Mouse (Mus musculus): ENCODE results near the gene Tmtc1.

Gene Tmtc1

GRCm38 (mm10) chr6:148421577-148421976 lies 22.6 kb downstream of the Tmtc1 start:
- DNase-seq (ENCODE audit: low read depth, low spot score), result no peak

GRCm38 (mm10) chr6:148420387-148420786 lies 23.8 kb downstream of the Tmtc1 start:
- no peak for DNase-seq (ENCODE audit: low read depth, low spot score)

- no peak for DNase-seq (ENCODE audit: low read depth, low spot score)
Observed at GRCm38 (mm10) chr6:148416597-148416996, 27.6 kb downstream of the Tmtc1 start.

- DNase-seq (ENCODE audit: low read depth, low spot score), result peak; percentile 22
Observed at GRCm38 (mm10) chr6:148413638-148414037, 30.6 kb downstream of the Tmtc1 start.

DNA sequence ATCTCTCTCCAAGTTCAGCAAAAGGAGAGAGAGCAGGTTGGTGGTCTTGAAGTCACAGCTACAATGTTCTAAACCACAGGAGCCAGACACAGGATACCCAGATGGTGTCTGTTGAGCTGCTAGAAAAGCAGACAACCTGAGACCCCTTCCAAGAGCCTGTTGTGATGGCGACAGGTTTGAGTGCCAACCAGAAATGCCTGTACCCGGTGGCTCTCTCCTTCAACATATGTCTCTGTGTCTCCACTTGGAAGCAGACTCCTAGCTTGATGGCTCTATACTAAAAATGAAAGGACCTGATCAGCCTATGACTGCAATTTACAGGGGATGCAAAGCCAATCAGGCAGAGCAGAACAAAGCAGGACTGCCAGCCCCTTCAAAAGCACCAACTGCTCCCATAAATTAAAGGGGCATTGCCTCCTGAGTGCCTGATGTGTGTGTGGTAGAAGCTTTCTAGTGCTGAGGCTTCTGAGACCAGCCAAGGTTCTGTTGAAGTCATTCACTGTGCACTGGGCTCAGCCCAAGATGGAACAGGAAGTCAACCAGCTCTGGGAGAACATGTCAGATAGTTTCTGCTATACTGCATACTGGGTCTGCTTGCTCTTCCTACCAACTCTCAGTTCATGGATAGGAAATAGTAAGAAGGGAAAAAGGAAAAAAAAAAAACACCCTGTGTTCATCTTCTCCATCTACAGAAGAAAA lies 37.2 kb downstream of the Tmtc1 start:
- DNase-seq (ENCODE audit: low read depth, low spot score), result no peak

- no peak for DNase-seq (ENCODE audit: low read depth, low spot score)
Observed at GRCm38 (mm10) chr6:148405599-148405998, 38.6 kb downstream of the Tmtc1 start.

DNA sequence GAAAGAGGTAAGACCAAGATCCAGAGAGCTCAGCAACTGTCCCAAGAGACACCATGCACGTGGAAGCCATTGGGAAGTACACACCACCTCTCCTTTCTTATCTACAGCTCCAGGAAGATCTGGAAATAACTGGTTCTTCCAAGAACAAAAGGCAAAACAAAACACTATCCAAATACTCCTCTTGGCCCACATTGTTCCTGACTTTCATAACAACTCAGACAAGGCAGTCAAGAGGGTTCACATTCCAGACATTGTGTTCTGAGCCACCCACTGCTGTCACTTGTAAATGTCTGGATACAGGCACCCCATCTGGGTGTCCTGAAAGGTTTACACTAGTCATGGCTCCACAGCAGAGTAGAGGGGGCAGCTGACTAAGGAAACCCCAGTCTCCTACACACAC lies 39.7 kb downstream of the Tmtc1 start:
- peak; percentile 63 for DNase-seq (ENCODE audit: low read depth, low spot score)

DNA sequence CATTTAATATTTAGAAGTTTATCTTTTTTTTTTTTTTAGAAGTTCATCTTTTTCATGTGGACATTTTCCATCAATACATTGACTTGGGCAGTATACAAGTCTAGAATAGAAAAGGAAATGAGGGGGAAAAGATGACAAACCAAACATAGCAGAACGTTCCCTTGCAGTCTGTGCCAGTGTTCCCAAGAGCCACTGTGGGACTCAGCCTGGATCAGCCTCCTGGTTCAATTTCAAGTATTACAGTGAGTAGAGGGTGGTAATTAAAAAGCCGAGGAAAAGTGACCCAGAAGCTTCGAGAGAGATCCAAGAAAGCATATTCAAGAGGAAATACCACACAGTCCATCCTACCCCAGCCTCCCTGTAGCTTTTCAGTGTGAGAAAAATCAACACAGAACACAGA lies 40.4 kb downstream of the Tmtc1 start:
- no peak for DNase-seq (ENCODE audit: low read depth, low spot score)

DNA sequence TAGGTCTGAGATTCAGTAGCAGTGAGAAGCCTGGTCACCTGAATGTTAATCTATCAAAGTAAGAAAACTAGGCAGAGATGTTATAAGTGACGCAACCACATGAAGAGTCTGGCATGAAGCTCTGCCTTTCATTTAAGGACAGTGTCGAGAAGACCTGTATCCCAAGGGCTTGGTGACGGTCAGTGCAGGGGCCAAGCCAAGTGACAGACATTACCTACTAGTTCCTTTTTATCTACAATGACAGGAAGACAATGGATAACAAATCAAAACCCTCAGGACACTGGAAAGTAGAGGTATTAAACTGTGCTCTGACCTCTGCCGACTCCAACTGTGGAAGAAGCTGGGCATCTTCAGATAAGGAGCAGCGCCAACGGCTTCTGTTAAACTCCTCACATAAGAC lies 43.2 kb downstream of the Tmtc1 start:
- DNase-seq (ENCODE audit: low read depth, low spot score), result no peak

DNA sequence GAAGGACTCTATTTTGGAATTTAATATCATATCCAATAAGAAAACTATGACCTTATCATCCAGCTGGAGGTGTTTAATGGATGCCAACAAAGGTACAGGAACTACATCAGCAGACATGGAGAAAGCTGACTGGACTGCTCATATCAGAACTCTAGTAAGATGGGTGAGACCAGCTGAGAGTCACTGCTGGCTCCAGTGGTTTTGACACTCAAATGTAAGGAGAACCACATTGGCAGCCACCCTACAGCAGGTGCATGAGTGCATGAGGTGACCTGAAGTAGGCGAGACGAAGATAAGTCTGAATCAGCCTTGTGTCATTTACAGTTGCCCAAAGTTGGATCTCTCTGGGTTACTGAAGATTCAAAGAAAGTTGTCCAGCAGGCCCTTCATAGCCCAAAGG lies 44.6 kb downstream of the Tmtc1 start:
- no peak for DNase-seq (ENCODE audit: low read depth, low spot score)

GRCm38 (mm10) chr6:148398888-148399287 lies 45.3 kb downstream of the Tmtc1 start:
- no peak for DNase-seq (ENCODE audit: low read depth, low spot score)

DNA sequence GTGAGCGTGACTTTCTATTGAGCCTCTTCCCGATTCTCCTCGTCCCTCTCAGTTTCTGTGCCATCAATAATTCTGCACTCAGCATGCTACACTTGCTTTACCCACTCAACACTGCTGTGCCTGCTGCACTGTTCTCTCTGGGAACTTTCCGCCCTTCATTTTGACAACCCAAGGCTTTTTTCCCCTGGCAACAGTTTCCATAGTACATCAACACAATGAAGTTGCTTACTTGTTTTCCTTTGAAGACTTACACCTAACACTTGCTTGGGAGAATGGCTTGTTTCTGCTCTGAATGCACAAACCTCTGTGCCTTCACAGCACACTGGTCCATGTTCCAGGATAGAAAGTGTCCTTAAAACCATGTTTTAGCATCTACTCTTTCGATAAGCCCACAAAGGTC lies 46.9 kb downstream of the Tmtc1 start:
- DNase-seq (ENCODE audit: low read depth, low spot score), result no peak

- DNase-seq (ENCODE audit: low read depth, low spot score), result peak; percentile 50
Observed at GRCm38 (mm10) chr6:148395272-148395671, 48.9 kb downstream of the Tmtc1 start.

DNA sequence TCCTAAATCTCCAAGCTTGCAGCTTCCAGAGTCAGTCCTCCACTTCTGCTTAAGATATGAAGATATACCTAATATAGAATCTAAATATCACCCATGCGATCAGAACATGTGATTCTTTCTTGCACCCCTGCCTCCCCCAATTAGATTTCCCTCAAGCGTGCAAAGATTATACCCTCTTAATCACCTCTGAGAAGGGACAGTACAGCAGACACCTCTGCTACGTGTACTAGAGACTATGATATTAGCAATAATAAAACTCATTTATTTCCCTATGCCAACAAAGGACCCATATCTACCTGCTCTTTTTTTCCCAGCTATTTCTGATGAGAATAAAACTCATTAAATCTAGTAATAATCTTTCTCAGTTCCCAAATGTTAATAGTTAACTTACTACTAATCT lies 49.9 kb downstream of the Tmtc1 start:
- DNase-seq (ENCODE audit: low read depth, low spot score), result no peak

DNA sequence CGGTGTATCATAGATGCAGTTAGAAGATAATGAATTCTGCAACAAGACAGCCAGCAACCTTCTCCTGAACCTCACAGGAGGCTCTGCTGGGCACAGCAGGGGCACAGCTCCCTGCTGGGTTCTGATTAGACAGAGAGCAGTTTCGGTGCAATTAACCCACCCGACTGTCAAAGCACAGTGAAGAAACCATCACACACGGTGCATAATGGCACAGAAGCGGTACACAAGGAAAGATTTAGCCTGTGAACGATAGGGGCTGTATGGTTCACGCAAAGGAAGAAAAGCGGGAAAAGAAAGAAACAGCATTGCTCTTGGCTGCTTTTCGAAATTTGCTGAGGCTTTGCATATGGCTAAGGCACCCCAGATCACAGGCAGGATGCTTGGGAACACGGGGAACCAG lies 52.0 kb downstream of the Tmtc1 start:
- no peak for DNase-seq (ENCODE audit: low read depth, low spot score)

DNA sequence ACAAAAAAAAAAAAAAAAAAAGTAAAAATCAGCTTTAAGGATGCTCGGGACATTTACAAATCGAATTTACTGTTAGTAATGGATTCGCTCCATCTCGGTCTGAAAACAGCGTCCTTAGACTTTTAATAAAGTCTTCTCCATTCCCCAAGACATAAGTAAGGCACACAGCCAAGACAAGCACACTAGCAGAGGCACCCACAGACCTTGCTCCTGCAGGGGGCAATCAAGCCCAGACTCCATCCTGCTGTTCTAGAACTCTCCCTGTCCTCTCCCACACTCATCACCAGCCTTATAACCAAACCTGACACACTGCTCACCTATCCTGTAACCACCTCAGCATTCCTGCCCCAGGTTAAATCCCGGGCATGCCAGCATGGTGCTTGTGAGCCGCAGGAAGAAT lies 52.9 kb downstream of the Tmtc1 start:
- DNase-seq (ENCODE audit: low read depth, low spot score), result no peak

DNA sequence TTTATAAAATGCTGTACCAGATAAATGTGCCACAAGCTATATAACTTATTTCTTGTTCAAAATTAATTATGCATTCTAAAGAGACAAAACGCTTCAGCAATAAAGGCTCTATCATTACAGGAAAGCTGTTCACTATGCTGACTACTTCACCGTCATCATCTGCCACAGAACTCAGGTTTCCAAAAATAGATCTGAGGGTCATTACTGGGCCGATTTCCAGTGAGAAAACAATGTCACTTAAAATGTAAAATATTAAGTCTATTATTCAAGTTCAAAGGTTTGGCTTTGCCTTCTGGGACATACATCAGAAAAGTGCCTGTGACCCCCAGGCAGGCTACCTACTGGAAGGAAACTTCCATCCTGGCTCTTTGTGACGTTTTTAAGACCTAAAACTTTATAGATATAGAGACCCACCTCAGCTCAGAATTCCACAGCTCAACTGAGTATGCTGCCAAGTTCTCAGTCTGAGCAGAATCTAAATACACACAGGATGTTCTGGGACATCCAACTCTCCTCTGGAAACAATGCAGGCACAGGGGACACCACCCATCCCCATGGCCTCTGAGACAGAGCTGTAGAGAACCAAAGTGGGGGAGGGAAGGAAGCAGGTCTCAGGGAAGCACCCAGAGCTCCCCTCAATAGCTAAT lies 53.4 kb downstream of the Tmtc1 start:
- no peak for DNase-seq (ENCODE audit: low read depth, low spot score)

DNA sequence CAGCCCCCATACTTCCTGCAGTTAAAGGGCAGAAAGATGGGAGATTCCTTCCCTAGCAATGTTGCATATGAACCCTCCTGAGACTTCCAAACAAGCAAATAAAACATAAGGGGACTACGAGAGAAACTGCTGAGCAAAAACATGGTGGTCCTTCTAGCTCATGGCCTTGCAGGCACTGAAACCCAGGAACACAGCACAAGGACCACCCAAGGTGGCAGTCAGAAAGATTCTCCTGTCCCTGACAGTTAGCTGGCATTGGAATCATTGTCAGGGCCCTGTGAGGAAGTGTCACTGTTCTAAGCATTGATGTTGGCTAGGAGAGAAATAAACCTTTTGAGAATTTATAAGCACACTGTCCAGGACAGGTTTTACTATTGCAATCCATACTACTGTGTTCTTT lies 56.2 kb downstream of the Tmtc1 start:
- DNase-seq (ENCODE audit: low read depth, low spot score), result no peak

- no peak for DNase-seq (ENCODE audit: low read depth, low spot score)
Observed at GRCm38 (mm10) chr6:148384111-148384895, 59.9 kb downstream of the Tmtc1 start.

- DNase-seq (ENCODE audit: low read depth, low spot score), result no peak
Observed at GRCm38 (mm10) chr6:148381163-148381782, 62.9 kb downstream of the Tmtc1 start.

DNA sequence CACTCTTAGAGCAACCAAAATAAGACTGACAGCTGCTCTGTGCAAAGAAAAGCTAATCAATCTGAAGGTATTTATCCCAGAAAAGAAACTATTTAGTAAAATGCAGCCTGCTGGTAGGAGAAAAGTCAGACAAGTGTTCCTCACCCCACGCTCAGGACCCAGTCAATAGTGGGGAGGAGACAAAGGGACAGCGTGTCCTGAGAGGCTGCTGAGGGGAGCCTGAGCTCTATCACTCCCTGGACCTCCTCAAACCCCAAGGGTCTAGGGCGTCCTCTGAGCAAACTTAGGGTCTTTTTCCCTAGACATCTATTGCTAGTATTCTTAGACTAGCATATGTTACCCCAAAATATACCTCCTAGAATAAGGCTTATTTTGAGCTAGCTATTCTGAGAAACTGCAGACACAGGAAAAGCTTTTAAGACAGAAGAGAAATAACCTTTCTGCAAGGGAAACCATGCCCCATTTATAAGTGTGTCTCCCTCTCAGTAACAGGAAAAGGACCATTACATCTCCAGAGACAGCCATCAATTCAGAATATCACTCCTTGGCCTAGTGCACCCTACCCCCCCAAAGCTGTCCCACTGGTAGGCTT lies 68.5 kb downstream of the Tmtc1 start:
- DNase-seq (ENCODE audit: low read depth, low spot score), result no peak

GRCm38 (mm10) chr6:148375015-148375414 lies 69.2 kb downstream of the Tmtc1 start:
- DNase-seq (ENCODE audit: low read depth, low spot score), result no peak
